Mouse (Mus musculus): ENCODE data around the gene Srp68. TPM values are rescaled to one million over a fixed set of nuclear protein-coding genes. Genes with fewer than 3 reads are reported as not detected.

Gene Srp68
- polyA plus RNA-seq (2015; fragmentation: Illumina TruSeq; extraction: RNeasy Lipid Tissue Mini Kit (QIAGEN cat#74804); ENCODE audit: insufficient read depth, low read depth, low replicate concordance), result 30.8 TPM

GRCm38 (mm10) chr11:116274045-116274666 is at the start of gene Srp68:
Gene Srp68, minus strand, starts transcription at chr11:116274217.

GRCm38 (mm10) chr11:116307019-116307725 is 33.2 kb upstream of the Srp68 start, which contains the start of gene Exoc7:
Gene Exoc7, minus strand, starts transcription at chr11:116307233.

GRCm38 (mm10) chr11:116280751-116281663 is 7.0 kb upstream of the Srp68 start, which contains the start of gene Galr2:
Gene Galr2, plus strand, starts transcription at chr11:116280939.

GRCm38 (mm10) chr11:116237742-116238395 is 36.1 kb downstream of the Srp68 start, which contains the start of gene Evpl:
Gene Evpl, minus strand, starts transcription at chr11:116238077.

GRCm38 (mm10) chr11:116198639-116199531 is 75.1 kb downstream of the Srp68 start, which contains the start of the genes Ten1 and Acox1:
Gene Ten1, plus strand, starts transcription at chr11:116198855.
Gene Acox1, minus strand, starts transcription at chr11:116199045.

Other genes with a start within 250 kb of the Srp68 start
- 85.3 TPM for gene H3f3b, start 246.3 kb downstream of the Srp68 start, polyA plus RNA-seq (2015; fragmentation: Illumina TruSeq; extraction: RNeasy Lipid Tissue Mini Kit (QIAGEN cat#74804); ENCODE audit: insufficient read depth, low read depth, low replicate concordance)
- 5.1 TPM for gene Unk, start 243.9 kb downstream of the Srp68 start, polyA plus RNA-seq (2015; fragmentation: Illumina TruSeq; extraction: RNeasy Lipid Tissue Mini Kit (QIAGEN cat#74804); ENCODE audit: insufficient read depth, low read depth, low replicate concordance)
- gene Unc13d, start 196.3 kb downstream of the Srp68 start, polyA plus RNA-seq (2015; fragmentation: Illumina TruSeq; extraction: RNeasy Lipid Tissue Mini Kit (QIAGEN cat#74804); ENCODE audit: insufficient read depth, low read depth, low replicate concordance), result 2.5 TPM
- 26.2 TPM for gene Wbp2, start 187.2 kb downstream of the Srp68 start, polyA plus RNA-seq (2015; fragmentation: Illumina TruSeq; extraction: RNeasy Lipid Tissue Mini Kit (QIAGEN cat#74804); ENCODE audit: insufficient read depth, low read depth, low replicate concordance)
- gene Trim47, start 147.0 kb downstream of the Srp68 start, polyA plus RNA-seq (2015; fragmentation: Illumina TruSeq; extraction: RNeasy Lipid Tissue Mini Kit (QIAGEN cat#74804); ENCODE audit: insufficient read depth, low read depth, low replicate concordance), result 14.4 TPM
- 2.2 TPM for gene Trim65, start 143.1 kb downstream of the Srp68 start, polyA plus RNA-seq (2015; fragmentation: Illumina TruSeq; extraction: RNeasy Lipid Tissue Mini Kit (QIAGEN cat#74804); ENCODE audit: insufficient read depth, low read depth, low replicate concordance)
- gene Mrpl38, start 135.3 kb downstream of the Srp68 start, polyA plus RNA-seq (2015; fragmentation: Illumina TruSeq; extraction: RNeasy Lipid Tissue Mini Kit (QIAGEN cat#74804); ENCODE audit: insufficient read depth, low read depth, low replicate concordance), result 14.6 TPM
- 8.8 TPM for gene Fbf1, start 106.1 kb downstream of the Srp68 start, polyA plus RNA-seq (2015; fragmentation: Illumina TruSeq; extraction: RNeasy Lipid Tissue Mini Kit (QIAGEN cat#74804); ENCODE audit: insufficient read depth, low read depth, low replicate concordance)
- gene Ten1, start 75.4 kb downstream of the Srp68 start, polyA plus RNA-seq (2015; fragmentation: Illumina TruSeq; extraction: RNeasy Lipid Tissue Mini Kit (QIAGEN cat#74804); ENCODE audit: insufficient read depth, low read depth, low replicate concordance), result 7.9 TPM
- gene Acox1, start 75.2 kb downstream of the Srp68 start, polyA plus RNA-seq (2015; fragmentation: Illumina TruSeq; extraction: RNeasy Lipid Tissue Mini Kit (QIAGEN cat#74804); ENCODE audit: insufficient read depth, low read depth, low replicate concordance), result 15.4 TPM
- gene Evpl, start 36.1 kb downstream of the Srp68 start, polyA plus RNA-seq (2015; fragmentation: Illumina TruSeq; extraction: RNeasy Lipid Tissue Mini Kit (QIAGEN cat#74804); ENCODE audit: insufficient read depth, low read depth, low replicate concordance), result 1.1 TPM
- not detected for gene Galr2, start 6.7 kb upstream of the Srp68 start, polyA plus RNA-seq (2015; fragmentation: Illumina TruSeq; extraction: RNeasy Lipid Tissue Mini Kit (QIAGEN cat#74804); ENCODE audit: insufficient read depth, low read depth, low replicate concordance)
- gene Exoc7, start 33.0 kb upstream of the Srp68 start, polyA plus RNA-seq (2015; fragmentation: Illumina TruSeq; extraction: RNeasy Lipid Tissue Mini Kit (QIAGEN cat#74804); ENCODE audit: insufficient read depth, low read depth, low replicate concordance), result 9.2 TPM
- gene Foxj1, start 61.2 kb upstream of the Srp68 start, polyA plus RNA-seq (2015; fragmentation: Illumina TruSeq; extraction: RNeasy Lipid Tissue Mini Kit (QIAGEN cat#74804); ENCODE audit: insufficient read depth, low read depth, low replicate concordance), result 1.4 TPM
- 1.6 TPM for gene Rnf157, start 138.8 kb upstream of the Srp68 start, polyA plus RNA-seq (2015; fragmentation: Illumina TruSeq; extraction: RNeasy Lipid Tissue Mini Kit (QIAGEN cat#74804); ENCODE audit: insufficient read depth, low read depth, low replicate concordance)
- 10.8 TPM for gene Ubald2, start 159.9 kb upstream of the Srp68 start, polyA plus RNA-seq (2015; fragmentation: Illumina TruSeq; extraction: RNeasy Lipid Tissue Mini Kit (QIAGEN cat#74804); ENCODE audit: insufficient read depth, low read depth, low replicate concordance)
- gene Qrich2, start 192.0 kb upstream of the Srp68 start, polyA plus RNA-seq (2015; fragmentation: Illumina TruSeq; extraction: RNeasy Lipid Tissue Mini Kit (QIAGEN cat#74804); ENCODE audit: insufficient read depth, low read depth, low replicate concordance), result not detected
- gene Prpsap1, start 220.0 kb upstream of the Srp68 start, polyA plus RNA-seq (2015; fragmentation: Illumina TruSeq; extraction: RNeasy Lipid Tissue Mini Kit (QIAGEN cat#74804); ENCODE audit: insufficient read depth, low read depth, low replicate concordance), result 59.0 TPM

All from pancreas, adult 10 weeks (tissue).